Mouse (Mus musculus): Measurements from ENCODE around the gene Hpgd.
A peak's percentile ranks its signal among the peaks of the same experiment; 100 is the strongest.

Hpgd gene

GRCm38 (mm10) chr8:56323276-56323675 is 28.9 kb downstream of the Hpgd start:
- DNase-seq (ENCODE audit: low read depth, low spot score), result no peak

GRCm38 (mm10) chr8:56327709-56328108 is 33.3 kb downstream of the Hpgd start:
- DNase-seq (ENCODE audit: low read depth, low spot score), result no peak

DNA sequence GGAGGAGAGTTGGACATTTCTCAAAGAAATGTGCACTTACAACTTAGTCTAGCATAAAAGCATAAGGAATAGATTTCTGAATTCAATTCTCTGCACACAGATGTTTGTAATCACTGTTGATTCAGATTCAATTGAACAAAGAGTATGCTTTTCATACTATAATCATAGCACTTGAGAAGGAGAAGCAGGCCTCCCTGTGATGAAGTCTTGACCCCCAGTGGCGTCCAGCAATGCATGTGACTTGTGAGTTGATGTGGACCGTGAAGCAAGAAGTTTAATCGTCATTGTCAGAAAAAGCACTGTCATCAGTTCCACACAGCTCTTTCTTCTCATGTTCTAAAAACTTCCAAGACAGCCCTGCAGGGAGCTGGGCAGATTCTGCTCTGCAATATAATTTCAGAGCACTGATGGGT is 33.8 kb downstream of the Hpgd start:
- DNase-seq (ENCODE audit: low read depth, low spot score), result no peak

DNA sequence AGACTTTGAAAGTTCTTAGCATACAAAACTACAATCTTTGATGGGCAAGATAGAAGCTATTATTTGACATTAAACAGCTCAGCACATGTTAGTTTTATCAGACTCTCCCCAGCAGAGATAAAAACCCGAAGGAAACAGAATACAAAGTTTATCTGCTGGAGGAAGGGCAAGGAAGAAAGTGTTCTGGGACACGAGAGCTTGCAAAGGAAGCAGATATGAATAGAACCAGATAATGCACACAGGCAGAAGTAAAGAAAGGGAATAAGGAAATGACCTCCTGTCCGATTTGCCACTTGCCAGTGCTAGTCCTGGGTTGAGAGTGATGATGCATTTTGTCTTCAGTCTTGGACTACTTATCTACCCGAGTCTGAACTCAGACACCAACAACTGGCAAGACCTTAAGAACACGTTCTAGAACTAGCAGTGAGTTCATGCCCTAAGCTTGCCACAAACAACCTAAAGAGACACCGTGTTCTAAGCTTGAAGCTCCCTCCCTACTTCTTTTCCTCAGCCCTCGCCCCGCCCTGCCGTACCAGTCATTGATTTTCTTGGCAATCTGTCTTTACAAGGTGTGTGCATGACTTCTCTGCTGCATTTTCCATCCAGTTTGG is 41.1 kb downstream of the Hpgd start:
- no peak for DNase-seq (ENCODE audit: low read depth, low spot score)

GRCm38 (mm10) chr8:56336771-56337170 is 42.4 kb downstream of the Hpgd start:
- no peak for DNase-seq (ENCODE audit: low read depth, low spot score)

DNA sequence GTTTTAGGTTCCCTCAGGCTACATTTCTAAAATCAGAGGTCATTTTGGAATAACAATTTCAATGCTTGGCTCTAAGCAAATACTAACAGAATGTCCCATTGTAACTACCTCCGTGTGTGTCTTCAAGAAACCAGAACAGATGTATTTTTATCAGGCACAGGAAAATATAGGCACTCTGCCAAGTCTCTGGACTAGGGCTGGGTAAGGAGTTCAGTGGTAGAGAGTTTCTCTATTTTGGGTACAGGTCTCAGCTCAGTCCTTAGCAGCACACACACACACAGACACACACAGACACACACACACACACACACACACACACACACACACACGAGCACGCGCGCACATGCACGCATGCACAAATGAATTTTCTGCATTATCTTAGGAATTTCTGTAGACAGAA is 49.1 kb downstream of the Hpgd start:
- peak; percentile 39 for DNase-seq (ENCODE audit: low read depth, low spot score)

GRCm38 (mm10) chr8:56343940-56344339 is 49.6 kb downstream of the Hpgd start:
- DNase-seq (ENCODE audit: low read depth, low spot score), result peak; percentile 26

- no peak for DNase-seq (ENCODE audit: low read depth, low spot score)
Observed at GRCm38 (mm10) chr8:56344359-56344758, 50.0 kb downstream of the Hpgd start.

- peak; percentile 32 for DNase-seq (ENCODE audit: low read depth, low spot score)
Observed at GRCm38 (mm10) chr8:56345641-56346420, 51.4 kb downstream of the Hpgd start.

DNA sequence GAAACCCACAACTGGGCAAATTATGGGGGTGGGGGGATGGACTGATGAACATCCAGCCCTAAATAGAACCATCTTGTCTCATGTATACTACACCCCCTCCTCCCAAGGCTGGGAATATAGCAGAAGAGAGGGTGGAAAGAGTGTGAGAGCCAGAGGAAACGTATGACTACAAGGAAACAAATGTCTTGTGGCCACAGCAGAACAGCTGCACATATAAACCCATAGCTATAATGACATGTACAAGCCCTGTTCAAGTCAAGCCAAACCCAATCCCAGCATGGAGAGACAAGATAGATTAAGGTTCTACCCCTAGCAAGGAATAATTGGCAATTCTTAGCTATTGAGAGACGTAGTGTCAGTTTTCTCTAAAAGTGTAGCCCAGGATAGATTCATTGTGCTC is 68.8 kb downstream of the Hpgd start:
- DNase-seq (ENCODE audit: low read depth, low spot score), result no peak
